Mouse (Mus musculus): Measurements from ENCODE around the gene Grk3.

Grk3 gene

GRCm38 (mm10) chr5:112864719-112865367 is 150.7 kb downstream of the Grk3 start:
- peak in 1 of 2 experiments; percentile 7 for DNase-seq
